Mouse (Mus musculus): ENCODE results near the gene Teddm1b.

Teddm1b gene

DNA sequence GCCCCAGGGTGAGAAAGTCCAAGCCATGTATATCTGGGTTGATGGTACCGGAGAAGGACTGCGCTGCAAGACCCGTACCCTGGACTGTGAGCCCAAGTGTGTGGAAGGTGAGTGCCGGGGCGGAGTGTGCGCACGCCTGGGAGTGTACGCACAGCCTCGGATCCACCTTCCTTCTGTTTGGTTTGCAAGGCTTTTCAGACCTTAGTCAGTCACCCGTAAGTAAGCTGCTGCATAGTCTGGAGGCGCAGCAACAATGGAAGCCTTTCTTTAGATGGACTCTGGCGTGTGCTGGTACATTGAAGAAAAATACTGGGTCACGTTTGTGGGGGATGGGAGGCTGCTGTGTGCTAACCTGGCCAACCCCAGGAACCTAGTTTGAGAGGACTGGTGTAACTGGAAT lies 28.9 kb downstream of the Teddm1b start:
- no peak for DNase-seq

DNA sequence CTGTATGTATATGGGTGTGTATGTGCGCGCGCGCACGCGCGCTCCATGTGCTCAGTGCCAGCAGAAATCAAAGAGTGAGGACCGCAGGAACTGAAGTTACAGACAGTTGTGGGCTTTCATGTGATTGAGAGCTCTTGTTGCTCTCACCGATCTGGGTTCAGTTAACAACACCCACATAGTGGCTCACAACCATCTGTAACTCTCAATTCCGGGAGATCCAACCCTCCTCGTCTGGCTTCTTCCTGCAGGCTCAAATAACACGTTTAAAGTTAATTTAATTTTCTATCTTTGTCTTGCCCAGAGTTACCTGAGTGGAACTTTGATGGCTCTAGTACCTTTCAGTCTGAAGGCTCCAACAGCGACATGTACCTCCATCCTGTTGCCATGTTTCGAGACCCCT lies 30.1 kb downstream of the Teddm1b start:
- DNase-seq = no peak

DNA sequence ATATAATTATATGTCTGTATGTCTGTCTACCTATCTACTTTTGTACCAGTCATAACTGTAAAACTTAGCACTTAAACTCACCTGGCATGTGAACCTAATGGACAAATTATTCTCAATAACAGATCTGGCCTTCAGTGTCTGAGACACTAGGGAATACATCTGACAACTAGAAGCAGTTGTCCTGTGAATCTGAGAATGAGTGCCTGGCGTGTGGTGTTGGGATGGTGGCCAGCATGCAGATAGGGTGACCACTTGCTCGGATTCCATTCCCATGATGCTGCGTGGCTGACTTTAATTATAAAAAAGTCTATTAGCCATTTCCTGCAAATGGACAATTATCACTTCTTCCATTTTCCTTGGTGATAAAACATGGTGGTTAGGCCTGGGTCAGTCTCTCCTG lies 31.7 kb downstream of the Teddm1b start:
- no peak for DNase-seq

DNA sequence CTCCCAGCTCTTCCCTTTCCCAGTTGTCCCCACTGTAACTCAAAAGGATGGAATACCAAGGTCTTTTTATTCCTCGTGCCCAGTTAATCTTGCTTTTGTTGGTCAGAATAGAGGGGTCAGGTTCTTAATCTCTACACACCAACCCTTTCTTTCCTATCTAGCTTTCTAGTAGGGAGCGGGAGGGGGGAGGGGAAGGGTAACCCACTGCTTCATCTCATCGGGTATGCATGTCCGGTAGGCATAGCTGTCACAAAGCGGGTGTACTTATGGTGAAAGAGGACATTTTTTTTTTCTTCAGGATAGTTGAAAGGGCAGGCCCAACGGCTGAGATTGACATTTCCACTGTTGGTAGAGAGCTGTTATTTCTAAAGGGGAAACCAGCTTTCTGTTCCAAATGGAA lies 34.1 kb downstream of the Teddm1b start:
- no peak for DNase-seq

DNA sequence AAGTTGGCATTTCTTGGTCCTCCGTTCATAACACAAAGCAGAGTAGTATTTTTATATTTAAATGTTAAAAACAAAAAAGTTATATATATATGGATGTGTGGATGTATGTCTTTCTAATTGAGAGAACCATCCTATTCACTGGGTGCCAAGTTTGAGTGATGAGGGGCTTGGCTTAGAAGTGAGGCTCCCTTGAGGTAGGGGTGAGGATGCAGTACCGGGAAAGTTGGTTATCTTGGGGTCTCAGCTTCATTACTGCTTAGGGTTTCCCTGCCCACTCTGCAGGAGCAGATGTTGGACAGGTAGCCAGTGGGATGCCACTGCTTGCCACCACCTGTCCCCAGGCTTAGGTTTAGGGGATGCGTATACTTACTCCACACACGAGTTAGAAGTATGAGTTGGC lies 34.6 kb downstream of the Teddm1b start:
- DNase-seq = no peak

DNA sequence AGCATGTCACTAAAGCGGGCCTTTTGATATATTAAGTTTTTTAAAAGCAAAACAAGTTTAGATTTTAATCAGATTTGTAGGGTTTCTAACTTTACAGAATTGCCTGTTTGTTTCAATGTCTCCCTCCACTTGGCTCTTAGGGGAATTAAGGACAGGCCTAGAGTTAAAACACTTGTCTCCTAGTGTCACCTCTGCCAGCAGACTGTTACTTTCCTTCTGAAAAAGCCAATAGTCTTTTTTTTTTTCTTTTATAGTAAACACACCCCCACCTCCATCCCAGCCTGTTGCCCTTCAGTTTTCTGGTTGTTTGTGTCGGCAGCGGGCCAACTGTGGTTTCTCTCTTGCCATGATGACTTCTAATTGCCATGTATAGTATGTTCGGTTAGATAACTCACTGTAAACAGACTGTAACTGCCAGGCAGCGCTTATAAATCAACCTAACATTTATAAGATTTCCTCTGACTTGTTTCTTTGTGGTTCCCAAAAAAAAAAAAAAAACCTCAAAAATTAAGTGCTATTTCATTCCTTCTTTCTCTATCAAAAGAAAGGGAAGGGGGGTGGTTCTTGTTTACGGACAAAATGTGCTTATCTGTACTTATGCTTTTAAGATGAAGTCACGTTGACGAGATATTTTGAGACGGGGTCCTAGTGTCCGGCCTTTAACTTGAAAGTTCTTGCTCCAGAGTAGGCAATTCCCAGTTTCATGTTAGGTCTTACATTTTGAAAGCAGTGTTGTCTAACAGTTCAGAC lies 35.2 kb downstream of the Teddm1b start:
- DNase-seq = no peak

DNA sequence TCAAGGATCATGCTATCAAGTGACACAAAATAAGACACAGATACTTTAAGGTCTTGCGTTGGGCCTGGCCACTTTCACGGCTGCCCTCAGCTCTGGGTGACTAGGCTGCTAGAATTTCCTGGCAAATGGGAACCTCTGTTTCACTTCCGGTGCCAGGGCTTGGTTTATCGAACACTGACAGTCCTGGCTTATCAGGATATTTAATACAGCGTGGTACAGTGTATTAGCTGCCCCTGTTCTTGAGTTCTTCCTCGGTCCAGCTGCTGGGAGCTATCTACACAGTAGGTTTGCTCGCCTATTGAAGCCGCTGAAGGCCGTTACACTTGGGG lies 35.8 kb downstream of the Teddm1b start:
- DNase-seq = no peak

DNA sequence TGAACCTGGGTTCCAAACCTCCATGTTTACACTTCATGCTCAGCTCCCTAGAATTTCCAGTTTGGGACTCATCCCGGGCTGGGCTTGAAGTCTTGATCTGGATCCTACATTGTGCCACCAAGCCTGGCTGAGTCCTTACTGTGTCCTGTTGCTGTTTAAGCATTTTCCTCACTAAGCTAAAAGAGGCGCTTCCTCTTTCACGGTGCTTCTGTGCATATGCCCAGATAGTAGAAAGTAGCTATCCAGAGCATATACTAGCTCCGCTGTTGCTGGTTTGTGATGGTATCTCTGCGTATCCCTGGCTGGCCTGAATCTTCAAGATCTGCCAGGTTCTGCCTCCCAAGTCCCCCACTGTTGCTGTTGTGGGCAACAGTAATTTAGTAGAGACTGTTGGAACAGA lies 36.3 kb downstream of the Teddm1b start:
- DNase-seq = no peak

DNA sequence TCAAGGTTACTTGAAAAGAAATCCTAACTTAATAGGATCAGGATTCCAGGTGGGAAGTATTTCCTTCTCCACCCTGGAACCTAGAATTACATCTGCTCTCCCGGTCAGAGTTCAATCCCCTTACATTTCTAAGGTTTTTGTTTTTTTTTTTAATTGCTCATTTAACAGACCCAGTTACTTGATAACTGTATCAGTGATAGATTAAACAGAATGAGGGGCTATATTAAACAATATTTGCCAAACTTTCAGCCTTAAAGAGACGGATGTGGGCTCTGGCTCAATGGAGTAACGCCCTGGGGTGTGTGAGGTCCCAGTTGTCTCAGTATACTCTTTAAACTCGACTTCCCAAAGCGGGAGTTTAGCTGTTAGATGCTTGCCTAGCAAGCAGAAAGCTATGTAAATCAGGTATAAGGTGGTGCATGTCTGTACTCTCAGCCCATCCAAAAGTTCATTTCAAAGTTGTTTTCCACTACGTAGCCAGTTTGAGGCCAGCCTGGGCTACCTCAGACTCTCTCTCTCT lies 37.2 kb downstream of the Teddm1b start:
- no peak for DNase-seq

DNA sequence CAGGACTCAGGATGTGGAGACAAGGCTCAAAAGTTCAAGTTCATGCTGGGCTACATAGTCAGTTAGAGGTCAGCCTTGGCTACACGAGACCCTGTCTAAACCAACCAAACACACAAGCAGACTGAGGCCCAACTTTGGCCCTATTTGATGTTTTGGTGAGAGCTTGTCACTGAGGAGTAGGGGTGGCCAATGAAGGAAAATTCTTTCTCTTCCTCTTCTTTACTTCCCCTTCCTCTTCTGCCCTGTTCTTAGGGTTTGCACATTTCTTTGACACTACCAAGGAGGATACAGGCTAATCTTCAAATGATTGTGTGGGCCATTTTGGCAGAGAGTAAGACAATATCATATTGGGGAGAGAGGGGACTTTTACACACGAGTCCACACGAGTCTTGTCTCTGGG lies 39.7 kb downstream of the Teddm1b start:
- DNase-seq = no peak

DNA sequence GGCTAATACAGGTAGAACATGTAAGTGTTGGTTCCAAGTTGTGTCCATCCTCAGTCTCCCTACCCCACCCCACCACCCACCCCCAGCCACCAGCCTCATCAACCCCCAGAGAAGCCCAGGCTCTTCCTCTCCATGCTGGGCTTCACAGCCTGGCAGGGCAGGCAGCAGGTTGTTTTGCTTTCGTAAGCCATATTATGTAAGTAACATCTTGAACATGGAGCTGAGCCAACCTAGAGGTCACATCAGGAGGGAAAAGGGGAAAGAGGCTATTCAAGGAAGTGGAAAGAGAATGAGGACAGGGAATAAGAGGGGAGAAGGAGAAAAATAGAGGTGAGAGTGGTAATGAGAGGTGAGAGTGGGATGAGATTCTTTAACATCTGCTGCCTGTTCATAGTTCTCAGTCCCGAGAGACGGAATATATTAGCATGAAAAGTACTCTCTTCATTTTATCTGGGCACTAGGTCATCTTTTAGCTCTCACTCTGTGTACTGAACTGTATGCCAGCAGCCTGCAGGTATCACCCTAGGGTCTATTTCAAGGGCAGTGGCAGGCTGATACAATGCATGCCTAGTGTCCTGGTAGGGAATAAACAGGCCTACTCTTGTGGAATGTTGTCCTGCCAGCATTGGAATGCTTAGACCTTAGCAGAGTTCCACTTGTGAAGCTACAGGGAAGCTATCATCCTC lies 44.5 kb downstream of the Teddm1b start:
- no peak for DNase-seq

DNA sequence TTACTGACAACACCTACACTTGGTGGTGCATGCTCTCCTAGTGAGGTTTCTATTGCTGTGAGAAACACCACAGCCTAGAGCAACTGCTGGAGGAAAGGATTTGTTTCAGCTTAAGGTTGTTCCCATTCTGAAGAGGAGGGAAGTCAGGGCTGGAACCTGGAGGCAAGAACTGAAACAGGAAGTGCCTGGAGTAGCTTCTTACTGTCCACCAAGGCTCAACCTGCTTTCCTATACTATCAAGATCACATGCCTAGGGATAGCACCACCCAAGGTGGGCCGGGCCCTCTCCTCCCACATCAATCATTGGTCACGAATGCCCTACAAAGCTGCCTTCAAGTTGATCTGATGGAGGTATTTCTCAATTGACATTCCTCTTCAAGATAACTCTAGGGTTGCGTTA lies 47.5 kb downstream of the Teddm1b start:
- no peak for DNase-seq

DNA sequence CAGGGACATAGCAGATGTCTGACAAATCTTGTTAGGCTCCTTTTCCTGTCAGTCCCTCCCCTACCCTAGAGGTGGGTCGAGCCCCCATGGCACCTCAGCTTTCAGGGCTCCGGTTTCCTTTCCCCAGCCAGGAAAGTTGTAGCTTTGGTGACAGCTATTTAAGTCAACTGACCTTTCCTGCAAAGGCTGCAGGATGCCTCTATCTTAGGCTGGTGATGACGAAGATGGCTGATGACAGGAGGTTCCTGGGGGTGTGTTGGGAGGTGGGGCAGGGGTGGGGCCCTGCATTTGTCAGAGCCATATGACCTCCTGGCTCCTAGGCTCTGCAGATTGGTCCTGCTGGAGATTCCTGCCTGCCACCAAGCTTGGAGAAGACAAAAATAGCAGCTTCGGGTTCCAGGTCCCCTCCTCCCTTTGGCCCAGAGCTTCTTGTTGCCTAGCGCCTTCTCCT lies 48.5 kb downstream of the Teddm1b start:
- DNase-seq = no peak

DNA sequence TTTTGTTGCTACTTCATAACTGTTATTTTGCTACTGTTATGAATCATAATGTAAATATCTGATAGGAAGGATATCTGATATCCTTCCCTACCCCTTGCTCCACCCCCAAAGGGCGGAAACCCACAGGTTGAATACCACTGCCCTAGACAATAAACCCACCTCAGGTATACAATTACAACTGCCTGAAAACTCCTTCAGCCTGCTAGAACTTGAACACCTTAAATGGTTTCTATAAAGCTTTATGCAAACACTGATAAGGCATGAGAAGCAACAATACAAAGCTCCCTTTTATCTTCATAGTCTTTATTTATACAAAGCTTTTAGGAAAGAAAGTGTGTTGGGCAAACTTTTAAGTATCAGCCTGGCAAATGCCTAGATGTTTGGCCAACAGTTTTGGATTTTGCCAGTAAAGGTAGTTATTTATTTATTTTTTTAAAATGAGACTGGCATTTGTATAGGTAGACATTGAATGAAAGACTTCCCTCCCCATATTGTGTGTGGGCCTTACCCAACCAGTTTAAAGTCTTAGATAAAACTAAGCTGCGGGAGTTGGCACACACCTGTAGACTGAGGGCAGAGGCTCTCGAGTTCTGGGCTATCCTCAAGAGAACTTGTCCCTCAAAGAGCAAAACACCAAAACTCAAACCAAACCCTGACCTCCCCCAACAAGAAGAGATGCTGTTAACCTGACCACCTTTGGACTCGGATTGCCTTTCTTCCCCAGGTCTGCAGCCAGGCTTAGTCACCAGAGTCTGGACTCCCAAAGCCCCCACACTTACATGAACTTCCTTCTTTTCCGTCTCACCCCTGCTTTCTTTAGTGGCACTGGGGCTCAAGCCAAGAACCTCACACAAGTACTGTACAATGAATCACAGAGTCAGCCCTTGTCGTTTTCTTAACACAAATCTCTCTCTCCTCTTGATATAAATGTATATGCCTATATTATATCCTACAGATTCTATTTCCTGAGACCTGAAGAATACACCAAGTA lies 50.5 kb downstream of the Teddm1b start:
- DNase-seq = no peak
